Mouse (Mus musculus) spleen, adult 2 months (tissue): ENCODE data around the gene Tns4.

Source experiments
- CTCF ChIP-seq: fragments of 200-500 bp; IDR thresholded peaks from 2 replicates; pipeline ENCODE4 v1.5.1; 2011; ENCODE audit warnings: mild to moderate bottlenecking, inconsistent platforms; ENCODE audit not compliant: insufficient read depth, insufficient read length, insufficient replicate concordance; ENCODE audit errors: extremely low read depth
- POLR2A ChIP-seq: fragments of 200-500 bp; IDR thresholded peaks from 2 replicates; pipeline ENCODE4 v1.6.1; 2011; ENCODE audit warnings: low read depth, low read length, inconsistent platforms

- TF ChIP-seq CTCF (no peak), POLR2A (no peak)
Observed at GRCm38 (mm10) chr11:99081566-99081965, 7.5 kb downstream of the Tns4 start.
